Mouse (Mus musculus) cortical plate, adult 2 months (tissue): Measurements from ENCODE around the gene Rtf1. TPM values are rescaled to one million over a fixed set of nuclear protein-coding genes. Genes with fewer than 3 reads are reported as not detected.
"Not testable (repeated sequence)": the region's sequence is repeated elsewhere in the genome, so short reads cannot be mapped to it uniquely, and the experiment has no call there.

Experiments used
- H3K27ac ChIP-seq: fragments of 200-500 bp; 2 replicates; pipeline ENCODE4 v1.5.1; 2012; ENCODE audit warnings: low read length, control low read depth, inconsistent platforms; ENCODE audit not compliant: insufficient read depth
- H3K4me1 ChIP-seq: fragments of 200-500 bp; 2 replicates; pipeline ENCODE4 v1.6.1; 2011; ENCODE audit warnings: low read length; ENCODE audit not compliant: control insufficient read depth, insufficient read depth
- H3K4me3 ChIP-seq: fragments of 200-500 bp; 2 replicates; pipeline ENCODE4 v1.5.1; 2011; ENCODE audit warnings: mild to moderate bottlenecking, low read length, control low read depth; ENCODE audit not compliant: insufficient read depth
- CTCF ChIP-seq: fragments of 200-500 bp; IDR thresholded peaks from 2 replicates; pipeline ENCODE4 v1.5.1; 2011; ENCODE audit warnings: mild to moderate bottlenecking, control low read depth, low read length; ENCODE audit not compliant: insufficient read depth; ENCODE audit errors: extremely low read depth
- POLR2A ChIP-seq: fragments of 200-500 bp; IDR thresholded peaks from 2 replicates; pipeline ENCODE4 v1.6.1; 2011; ENCODE audit warnings: mild to moderate bottlenecking, low read length, control low read depth; ENCODE audit not compliant: insufficient read depth; ENCODE audit errors: extremely low read depth
- polyA plus RNA-seq: library from polyadenylated mRNA; depleted of rRNA; stranded (reverse); fragments of >200 nt; gene quantifications from 2 replicates; pipeline ENCODE4 v1.2.3, GENCODE M21; 2012

The Rtf1 gene
- polyA plus RNA-seq, 1 experiment = 38.5 TPM

GRCm38 (mm10) chr2:119683706-119684105 is 8.8 kb downstream of the Rtf1 start:
- Histone ChIP-seq H3K4me3 (no peak overlapping the region), H3K4me1 (peaks cover 1% of the 10 kb centered on the region; the same call in 1 of the 2 replicates), H3K27ac (no peak overlapping the region)
- TF ChIP-seq CTCF (no peak), POLR2A (no peak)

GRCm38 (mm10) chr2:119692003-119692701 is 17.3 kb downstream of the Rtf1 start:
- Histone ChIP-seq H3K4me1 (no peaks in the 10 kb centered on the region), H3K27ac (no peak overlapping the region), H3K4me3 (no peak overlapping the region)
- no peak for TF ChIP-seq CTCF
- TF ChIP-seq POLR2A = no peak

- TF ChIP-seq POLR2A (no peak), CTCF (no peak)
- no peak overlapping the region for H3K4me3 ChIP-seq
- peaks cover 2% of the 10 kb centered on the region; the same call in 1 of the 2 replicates for H3K4me1 ChIP-seq
- H3K27ac ChIP-seq = no peak overlapping the region
Measured at GRCm38 (mm10) chr2:119694826-119695225, 20.0 kb downstream of the Rtf1 start.

DNA sequence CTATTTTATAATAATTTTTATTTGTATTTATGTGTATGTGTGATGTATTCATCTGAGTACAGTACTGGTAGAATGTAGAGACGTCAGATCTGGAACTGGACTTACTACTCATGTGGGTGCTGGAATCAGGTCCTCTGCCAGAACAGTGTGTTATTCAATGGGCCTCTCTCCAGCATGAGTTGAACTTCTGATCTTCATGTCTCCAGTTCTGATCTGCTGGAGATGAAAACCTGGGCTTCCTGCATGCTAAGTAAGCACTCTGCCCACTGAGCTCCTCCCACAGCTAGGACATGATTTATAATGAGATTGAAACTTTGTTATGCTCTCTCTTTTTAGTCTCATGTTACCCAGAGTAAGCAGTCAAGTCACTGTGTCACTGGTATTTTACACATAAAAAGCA is 21.2 kb downstream of the Rtf1 start:
- peaks cover 4% of the 10 kb centered on the region; the same call in 1 of the 2 replicates for H3K4me1 ChIP-seq
- H3K4me3 ChIP-seq = no peak overlapping the region
- no peak for TF ChIP-seq CTCF
- TF ChIP-seq POLR2A = no peak
- H3K27ac ChIP-seq = no peak overlapping the region

DNA sequence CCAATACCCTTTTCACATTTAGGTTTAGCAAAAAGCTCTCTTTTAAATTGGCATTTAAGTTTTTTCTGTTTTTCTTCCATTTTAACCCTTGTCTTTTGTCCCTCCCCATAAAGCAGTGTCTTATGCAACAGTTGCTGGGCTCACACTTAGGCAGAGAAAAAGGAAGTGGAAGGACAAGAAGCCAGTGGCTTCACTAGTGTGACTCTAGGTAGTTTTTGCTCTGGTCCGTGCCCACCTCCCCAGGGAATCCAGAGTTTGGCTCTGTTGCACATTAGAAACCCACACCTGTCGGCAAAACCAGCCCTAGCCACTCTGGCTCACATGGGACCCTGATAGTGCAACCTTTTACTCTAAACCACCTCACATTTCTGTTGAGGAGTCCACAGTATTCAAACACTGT is 23.6 kb downstream of the Rtf1 start:
- H3K4me3 ChIP-seq = no peak overlapping the region
- H3K27ac ChIP-seq = no peak overlapping the region
- TF ChIP-seq POLR2A (no peak), CTCF (no peak)
- peaks cover 4% of the 10 kb centered on the region; the same call in 1 of the 2 replicates for H3K4me1 ChIP-seq

GRCm38 (mm10) chr2:119699962-119700361 is 25.1 kb downstream of the Rtf1 start:
- TF ChIP-seq CTCF = no peak
- Histone ChIP-seq H3K4me1 (peaks cover 4% of the 10 kb centered on the region; the same call in 1 of the 2 replicates), H3K27ac (no peak overlapping the region), H3K4me3 (no peak overlapping the region)

- H3K27ac ChIP-seq = no peak overlapping the region
- H3K4me1 ChIP-seq = peaks cover 3% of the 10 kb centered on the region; the same call in 1 of the 2 replicates
- no peak overlapping the region for H3K4me3 ChIP-seq
- no peak for TF ChIP-seq POLR2A
- no peak for TF ChIP-seq CTCF
Measured at GRCm38 (mm10) chr2:119703171-119703570, 28.3 kb downstream of the Rtf1 start.

DNA sequence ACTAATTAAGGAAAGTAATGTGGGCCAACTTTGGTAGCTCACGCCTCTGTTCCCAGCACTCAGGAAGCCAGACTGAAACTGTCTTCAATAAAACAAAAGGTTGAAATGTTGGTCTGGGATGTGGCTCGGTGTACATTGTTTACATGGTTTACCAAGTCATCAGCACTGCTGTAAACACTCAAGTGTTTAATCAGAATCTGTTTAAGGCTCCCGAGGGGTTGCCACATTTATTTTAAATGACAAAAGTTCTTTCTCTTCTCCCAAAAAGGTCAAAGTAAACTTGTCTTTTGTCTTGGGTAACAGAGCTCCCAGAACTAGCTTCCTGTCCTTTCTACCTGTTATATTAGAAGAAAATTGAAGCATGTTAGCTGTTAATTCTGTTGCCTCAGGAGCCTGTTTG is 32.8 kb downstream of the Rtf1 start:
- no peak overlapping the region for H3K27ac ChIP-seq
- H3K4me1 ChIP-seq = no peaks in the 10 kb centered on the region
- no peak overlapping the region for H3K4me3 ChIP-seq
- TF ChIP-seq POLR2A = no peak
- TF ChIP-seq CTCF = no peak

DNA sequence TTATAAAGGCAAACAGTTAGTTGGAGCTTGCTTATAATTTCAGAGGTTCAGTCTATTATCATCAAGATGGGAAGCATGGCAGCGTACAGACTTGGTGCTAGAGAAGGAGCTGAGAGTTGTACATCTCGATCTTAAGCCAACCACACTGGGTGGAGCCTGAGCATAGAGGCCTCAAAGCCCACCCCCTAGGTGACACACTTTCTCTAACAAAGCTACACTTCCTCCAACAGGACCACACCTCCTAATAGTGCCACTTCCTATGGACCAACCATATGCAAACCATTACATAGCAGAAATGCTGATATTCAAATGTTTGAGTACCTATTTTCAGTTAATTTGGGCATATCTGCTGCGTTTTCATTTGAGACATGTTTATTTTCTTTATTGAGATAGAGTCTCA is 35.1 kb downstream of the Rtf1 start:
- H3K4me1 ChIP-seq = no peaks in the 10 kb centered on the region
- no peak overlapping the region for H3K27ac ChIP-seq
- H3K4me3 ChIP-seq = no peak overlapping the region
- TF ChIP-seq CTCF (no peak), POLR2A (no peak)

DNA sequence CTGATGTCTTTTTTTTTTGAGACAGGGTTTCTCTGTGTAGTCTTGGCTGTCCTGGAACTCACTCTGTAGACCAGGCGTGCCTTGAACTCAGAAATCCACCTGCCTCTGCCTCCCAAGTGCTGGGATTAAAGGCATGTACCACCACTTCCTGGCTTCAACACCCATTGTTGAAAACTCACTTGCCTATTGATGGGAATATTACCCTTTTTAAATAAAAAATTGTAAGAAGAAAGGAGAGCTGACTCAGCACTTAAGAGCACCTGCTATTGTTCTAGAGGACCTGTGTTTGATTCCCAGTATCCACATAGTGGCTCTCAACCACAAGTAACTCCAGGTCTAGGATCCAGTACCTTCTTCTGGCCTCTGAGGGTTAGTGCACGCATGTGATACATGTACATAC is 41.0 kb downstream of the Rtf1 start:
- not testable (repeated sequence) for H3K27ac ChIP-seq, H3K4me3 ChIP-seq, H3K4me1 ChIP-seq
